Mouse (Mus musculus) brain, embryonic 14.5 days (tissue): ENCODE measurements around the gene Matk.

Source experiments
- CTCF ChIP-seq: fragments of 200-500 bp; IDR thresholded peaks from 2 replicates; pipeline ENCODE4 v1.5.1; 2012; ENCODE audit warnings: inconsistent platforms, mild to moderate bottlenecking, moderate library complexity, borderline replicate concordance; ENCODE audit not compliant: insufficient read depth, insufficient read length; ENCODE audit errors: extremely low read depth
- POLR2A ChIP-seq: fragments of 200-500 bp; IDR thresholded peaks from 2 replicates; pipeline ENCODE4 v1.6.1; 2012; ENCODE audit warnings: mild to moderate bottlenecking, inconsistent platforms, borderline replicate concordance; ENCODE audit not compliant: poor library complexity, insufficient read depth, insufficient read length, severe bottlenecking; ENCODE audit errors: extremely low read depth

GRCm38 (mm10) chr10:81247804-81248203 is 4.9 kb upstream of the Matk start:
- TF ChIP-seq CTCF (no peak), POLR2A (no peak)
